Mouse (Mus musculus) bone marrow macrophage, adult 2 months (primary cell): ENCODE measurements around the gene Map1b. TPM values are rescaled to one million over a fixed set of nuclear protein-coding genes. Genes with fewer than 3 reads are reported as not detected.

Experiments
- H3K27ac ChIP-seq: 2 replicates; pipeline ENCODE4 v1.5.1; 2012; ENCODE audit warnings: low read depth, low read length; ENCODE audit not compliant: insufficient read depth
- H3K4me1 ChIP-seq: 2 replicates; pipeline ENCODE4 v1.6.1; 2012; ENCODE audit warnings: low read length; ENCODE audit not compliant: control insufficient read depth, insufficient read depth
- H3K4me3 ChIP-seq: 2 replicates; pipeline ENCODE4 v1.5.1; 2012; ENCODE audit warnings: mild to moderate bottlenecking, low read length, moderate library complexity; ENCODE audit not compliant: insufficient read depth
- CTCF ChIP-seq: IDR thresholded peaks from 2 replicates; pipeline ENCODE4 v1.5.1; 2012; ENCODE audit warnings: low read depth, mild to moderate bottlenecking, low read length, moderate library complexity
- POLR2A ChIP-seq: IDR thresholded peaks from 2 replicates; pipeline ENCODE4 v1.6.1; 2012; ENCODE audit warnings: mild to moderate bottlenecking, low read depth, low read length, borderline replicate concordance
- polyA plus RNA-seq: library from polyadenylated mRNA; stranded (reverse); fragments of >200 nt; gene quantifications from 2 replicates; pipeline ENCODE4 v1.2.4, GENCODE M21; 2012; ENCODE audit not compliant: missing spikeins, insufficient read depth, insufficient read length

Map1b gene
- polyA plus RNA-seq, 1 experiment: 0.25 TPM

GRCm38 (mm10) chr13:99394694-99395093 is 121.6 kb downstream of the Map1b start:
- TF ChIP-seq CTCF (no peak), POLR2A (no peak)
- Histone ChIP-seq H3K27ac (no peak overlapping the region; the same call in 1 of the 2 replicates), H3K4me1 (peaks cover 38% of the 10 kb centered on the region), H3K4me3 (no peak overlapping the region)

- Histone ChIP-seq H3K27ac (no peak overlapping the region), H3K4me1 (peaks cover 42% of the 10 kb centered on the region), H3K4me3 (no peak overlapping the region)
- no peak for TF ChIP-seq CTCF
- no peak for TF ChIP-seq POLR2A
Measured at GRCm38 (mm10) chr13:99393128-99393527, 123.2 kb downstream of the Map1b start.

- Histone ChIP-seq H3K27ac (no peak overlapping the region), H3K4me1 (peaks cover 51% of the 10 kb centered on the region), H3K4me3 (no peak overlapping the region)
- TF ChIP-seq CTCF (no peak), POLR2A (no peak)
Measured at GRCm38 (mm10) chr13:99391417-99391816, 124.9 kb downstream of the Map1b start.

GRCm38 (mm10) chr13:99387901-99388811 is 128.2 kb downstream of the Map1b start:
- no peak overlapping the region for H3K4me3 ChIP-seq
- no peak for TF ChIP-seq POLR2A
- no peak for TF ChIP-seq CTCF
- H3K4me1 ChIP-seq: peaks cover 32% of the 10 kb centered on the region
- no peak overlapping the region for H3K27ac ChIP-seq

- peaks cover 26% of the 10 kb centered on the region for H3K4me1 ChIP-seq
- no peak overlapping the region for H3K27ac ChIP-seq
- TF ChIP-seq POLR2A (no peak), CTCF (no peak)
- no peak overlapping the region for H3K4me3 ChIP-seq
Measured at GRCm38 (mm10) chr13:99386341-99386740, 130.0 kb downstream of the Map1b start.

- no peak overlapping the region for H3K27ac ChIP-seq
- no peak overlapping the region for H3K4me3 ChIP-seq
- TF ChIP-seq POLR2A: no peak
- no peak for TF ChIP-seq CTCF
- H3K4me1 ChIP-seq: peaks cover 23% of the 10 kb centered on the region
Measured at GRCm38 (mm10) chr13:99385911-99386310, 130.4 kb downstream of the Map1b start.

GRCm38 (mm10) chr13:99384555-99385203 is 131.7 kb downstream of the Map1b start:
- H3K4me3 ChIP-seq: no peak overlapping the region
- H3K4me1 ChIP-seq: peaks cover 21% of the 10 kb centered on the region
- TF ChIP-seq CTCF (no peak), POLR2A (no peak)
- no peak overlapping the region for H3K27ac ChIP-seq

- Histone ChIP-seq H3K27ac (no peak overlapping the region), H3K4me1 (peaks cover 11% of the 10 kb centered on the region; the same call in 1 of the 2 replicates), H3K4me3 (no peak overlapping the region)
- TF ChIP-seq CTCF (no peak), POLR2A (no peak)
Measured at GRCm38 (mm10) chr13:99382373-99382772, 134.0 kb downstream of the Map1b start.

- TF ChIP-seq CTCF (no peak), POLR2A (no peak)
- H3K27ac ChIP-seq: no peak overlapping the region
- H3K4me3 ChIP-seq: no peak overlapping the region
- 0 out of 2 replicates have a peak, but pooled peaks cover 2% of the 10 kb centered on the region for H3K4me1 ChIP-seq
Measured at GRCm38 (mm10) chr13:99378223-99378622, 138.1 kb downstream of the Map1b start.

GRCm38 (mm10) chr13:99377055-99377454 is 139.3 kb downstream of the Map1b start:
- Histone ChIP-seq H3K27ac (no peak overlapping the region), H3K4me1 (0 out of 2 replicates have a peak, but pooled peaks cover 2% of the 10 kb centered on the region), H3K4me3 (no peak overlapping the region)
- TF ChIP-seq CTCF (no peak), POLR2A (no peak)
